Mouse (Mus musculus) spleen, postnatal 4 days (tissue): ENCODE measurements around the gene Tmc6.

ENCODE experiments used
- DNase-seq, 2 experiments: peaks; one replicate each; pipeline ENCODE4 v3.0.0; 2022; ENCODE audit warnings: low spot score in 2 of 2

Gene Tmc6

DNA sequence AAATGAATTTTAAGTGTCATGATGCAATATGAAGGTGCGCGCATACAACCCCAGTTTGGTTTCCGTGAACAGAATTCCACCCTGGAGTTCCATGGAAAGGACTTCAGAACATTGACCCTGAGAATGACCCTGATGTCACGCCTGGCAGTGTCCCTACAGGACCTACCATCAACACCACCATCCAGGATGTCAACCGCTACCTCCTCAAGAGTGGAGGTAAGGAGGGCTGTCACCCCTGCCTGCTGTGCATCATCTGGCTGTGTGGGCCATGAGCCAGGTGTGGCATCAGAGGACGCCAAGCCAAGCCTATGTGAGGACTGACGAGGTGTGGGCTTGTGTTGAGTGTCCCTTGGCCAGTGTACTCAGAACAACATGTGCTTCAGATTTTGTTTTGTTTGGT lies 26.1 kb downstream of the Tmc6 start:
- no peak for DNase-seq

DNA sequence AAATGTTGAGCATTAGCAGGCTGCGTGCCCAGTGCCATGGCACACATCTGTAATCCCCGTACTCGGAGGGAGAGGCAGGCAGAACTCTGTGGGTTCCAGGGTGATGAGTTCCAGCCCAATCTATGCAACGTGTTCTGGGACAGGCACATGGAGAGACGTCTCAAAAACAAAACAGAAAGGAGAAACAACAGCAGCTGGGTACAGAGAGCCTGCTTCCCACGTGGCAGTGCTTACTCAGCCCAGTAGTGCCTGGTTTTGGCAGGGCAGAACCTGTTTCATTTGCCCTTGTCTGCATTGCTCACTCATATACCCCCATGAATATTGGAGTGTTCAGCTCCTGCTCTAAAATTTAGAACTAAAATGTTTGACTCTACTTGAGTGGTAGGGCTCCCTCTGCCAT lies 30.5 kb downstream of the Tmc6 start:
- no peak for DNase-seq

GRCm38 (mm10) chr11:117749414-117749813 lies 32.6 kb downstream of the Tmc6 start:
- DNase-seq: no peak

DNA sequence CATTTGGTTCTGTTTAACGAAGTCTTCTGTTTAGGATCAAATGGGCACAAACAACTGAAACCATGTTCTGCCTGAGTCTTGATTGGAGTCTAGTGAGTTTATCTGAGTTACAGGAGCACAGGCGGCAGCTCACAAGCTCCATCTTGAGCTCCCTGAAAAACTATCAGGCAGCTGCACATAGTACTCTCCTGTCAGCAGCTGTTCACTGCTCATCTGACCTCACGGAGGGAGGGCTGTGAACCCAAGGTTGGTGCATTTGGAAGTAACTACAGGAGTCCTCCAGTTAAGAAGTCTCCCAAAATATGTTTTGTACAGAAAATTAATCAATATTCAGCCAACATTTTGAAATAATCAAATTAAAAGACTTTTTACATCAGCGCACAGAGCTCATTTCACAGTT lies 33.4 kb downstream of the Tmc6 start:
- DNase-seq: no peak

DNA sequence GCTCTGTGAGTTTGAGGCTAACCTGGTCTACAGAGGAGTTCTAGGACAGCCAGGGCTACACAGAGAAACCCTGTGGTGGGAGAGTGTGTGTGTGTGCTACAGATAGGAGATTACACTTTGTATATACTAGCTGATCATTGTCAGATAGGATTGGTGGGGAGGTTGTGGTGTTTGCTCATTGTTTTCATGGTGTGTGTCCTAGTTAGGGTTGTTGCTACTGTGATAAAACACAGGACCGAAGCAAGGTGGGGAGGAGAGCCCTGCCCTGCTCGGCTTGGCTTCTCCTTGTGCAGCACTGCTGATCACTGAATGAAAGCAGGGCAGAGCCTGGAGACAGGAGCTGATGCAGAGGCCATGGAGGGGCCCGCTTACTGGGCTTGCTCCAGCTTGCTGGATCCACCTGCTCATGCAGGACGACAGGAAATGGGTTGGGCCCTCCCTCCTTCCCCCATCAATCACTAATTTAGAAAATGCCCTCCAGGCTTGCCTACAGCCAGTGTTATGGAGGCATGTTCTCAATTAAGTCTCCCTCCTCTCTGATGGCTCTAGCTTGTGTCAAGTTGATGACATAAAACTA lies 38.5 kb downstream of the Tmc6 start:
- no peak for DNase-seq

- no peak for DNase-seq
Observed at GRCm38 (mm10) chr11:117742715-117743114, 39.3 kb downstream of the Tmc6 start.

GRCm38 (mm10) chr11:117742243-117742642 lies 39.8 kb downstream of the Tmc6 start:
- no peak for DNase-seq

DNA sequence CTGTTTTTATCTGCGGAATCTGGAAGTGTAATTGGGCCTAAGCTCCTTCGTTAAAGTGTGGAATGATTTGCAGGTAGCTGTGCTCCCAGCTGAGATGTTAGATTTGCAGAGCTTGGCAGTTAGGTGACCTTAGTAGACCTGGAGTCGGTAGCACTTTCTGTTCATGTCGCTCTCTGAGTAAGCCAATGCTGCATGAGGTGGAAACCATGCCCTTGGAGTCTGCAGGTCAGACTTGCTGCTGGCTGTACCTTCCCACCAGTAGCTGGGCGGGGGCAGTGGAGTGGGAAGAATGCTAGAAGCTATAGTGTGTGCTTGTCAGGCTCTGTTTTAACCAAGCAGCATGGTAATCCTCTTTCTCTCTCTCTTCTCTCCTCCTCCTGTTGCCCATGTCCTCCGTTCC lies 40.9 kb downstream of the Tmc6 start:
- no peak for DNase-seq

GRCm38 (mm10) chr11:117738123-117738522 lies 43.9 kb downstream of the Tmc6 start:
- no peak for DNase-seq

GRCm38 (mm10) chr11:117736037-117736689 lies 45.8 kb downstream of the Tmc6 start:
- DNase-seq: no peak

DNA sequence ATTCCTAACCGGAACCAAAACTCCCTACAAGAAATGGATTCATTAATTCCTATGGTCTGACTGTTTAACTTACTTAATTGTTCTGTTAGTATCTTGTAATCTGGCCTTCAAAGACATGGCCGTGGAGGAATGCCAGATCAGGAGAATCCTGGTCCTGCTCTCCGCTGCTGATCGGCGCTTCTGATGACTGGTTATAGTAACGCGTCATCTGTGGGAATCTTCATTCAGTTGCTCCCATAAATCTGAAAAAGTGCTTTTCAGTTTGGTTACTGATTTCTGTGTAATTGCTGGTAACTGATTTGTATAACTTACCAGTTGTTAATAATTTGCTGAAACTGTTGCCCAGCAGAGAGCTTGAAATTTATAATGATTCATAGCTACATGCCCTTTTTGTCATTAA lies 50.5 kb downstream of the Tmc6 start:
- no peak for DNase-seq

- DNase-seq: no peak
Observed at GRCm38 (mm10) chr11:117730490-117730838, 51.5 kb downstream of the Tmc6 start.

- no peak for DNase-seq
Observed at GRCm38 (mm10) chr11:117729798-117730489, 52.1 kb downstream of the Tmc6 start.

GRCm38 (mm10) chr11:117729341-117729740 lies 52.7 kb downstream of the Tmc6 start:
- DNase-seq: no peak

GRCm38 (mm10) chr11:117728841-117729240 lies 53.2 kb downstream of the Tmc6 start:
- DNase-seq: no peak

DNA sequence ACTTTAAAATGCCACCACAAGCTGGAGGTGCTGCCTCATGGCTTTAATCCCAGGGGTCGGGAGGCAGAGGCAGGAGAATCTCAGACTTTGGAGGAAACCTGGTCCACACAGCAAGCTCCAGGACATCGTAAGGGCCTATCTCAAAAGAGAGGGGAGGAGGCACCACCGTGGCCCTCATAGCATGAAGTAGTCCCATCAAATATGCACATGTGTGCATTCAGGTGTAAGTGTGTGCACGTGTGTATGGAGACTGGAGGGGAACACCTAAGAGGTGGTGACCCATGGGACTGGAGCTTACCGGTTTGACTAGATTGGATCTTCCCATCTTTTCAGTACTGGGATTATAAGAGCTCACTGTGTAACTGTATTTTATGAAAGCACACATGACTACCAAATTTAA lies 53.8 kb downstream of the Tmc6 start:
- DNase-seq: no peak

DNA sequence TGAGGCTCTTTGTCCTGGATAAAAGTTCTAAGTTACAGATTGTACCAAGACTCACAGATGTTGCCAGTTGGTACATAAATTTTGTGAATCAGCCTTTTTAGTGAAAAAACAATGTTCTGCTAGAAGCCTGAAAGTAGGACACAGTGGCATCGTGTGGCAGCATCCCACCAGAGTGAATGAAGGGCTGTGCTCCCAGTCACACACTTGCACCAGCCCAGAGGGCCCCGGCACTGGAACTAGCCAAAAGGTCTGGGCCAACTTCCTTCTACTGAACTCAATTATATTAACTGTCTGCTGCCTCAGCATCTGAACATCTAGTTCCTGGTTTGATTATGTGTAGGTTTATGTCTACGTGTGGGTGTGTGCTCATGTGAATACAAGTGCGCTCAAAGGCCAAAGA lies 55.0 kb downstream of the Tmc6 start:
- no peak for DNase-seq

GRCm38 (mm10) chr11:117724604-117725301 lies 57.2 kb downstream of the Tmc6 start:
- no peak for DNase-seq

- no peak for DNase-seq
Observed at GRCm38 (mm10) chr11:117718838-117719237, 63.2 kb downstream of the Tmc6 start.
